Mouse (Mus musculus) CH12.LX (cell line): ENCODE measurements around the gene Sds. TPM values are rescaled to one million over a fixed set of nuclear protein-coding genes. Genes with fewer than 3 reads are reported as not detected.

Experiments used
- DNase-seq: peaks from one replicate; pipeline ENCODE4 v3.0.0-alpha.2; 2013; ENCODE audit errors: extremely low read depth
- H3K27ac ChIP-seq: 2 replicates; pipeline ENCODE4 v1.5.1; 2012; ENCODE audit warnings: low read depth, mild to moderate bottlenecking, control low read depth, moderate library complexity; ENCODE audit not compliant: insufficient read depth
- H3K27me3 ChIP-seq: replicated peaks from 2 replicates; pipeline ENCODE3; 2012; ENCODE audit warnings: inconsistent platforms
- H3K36me3 ChIP-seq, 2 experiments: replicated peaks in 1 of 2; 2 replicates each; pipeline versions ENCODE3 to v1.6.1; 2012; ENCODE audit warnings: inconsistent platforms in 1 of 2, low read length in 1 of 2, mild to moderate bottlenecking in 1 of 2, mixed read lengths in 1 of 2, moderate library complexity in 1 of 2; ENCODE audit not compliant: control insufficient read depth in 1 of 2, insufficient read depth in 1 of 2
- H3K4me1 ChIP-seq, 2 experiments: 2 replicates each; pipeline ENCODE4 v1.6.1; 2012; ENCODE audit warnings: inconsistent platforms in 1 of 2, moderate library complexity in 1 of 2; ENCODE audit not compliant: insufficient read depth in 2 of 2, control insufficient read depth in 1 of 2
- H3K4me2 ChIP-seq: 2 replicates; pipeline ENCODE4 v1.6.1; 2012; ENCODE audit warnings: low read depth, mild to moderate bottlenecking, control low read depth; ENCODE audit not compliant: poor library complexity, insufficient read depth, severe bottlenecking
- H3K4me3 ChIP-seq, 3 experiments: fragments of 150-350 bp in 1 of 3; sonication (generic) in 1 of 3; replicated peaks in 1 of 3; 2 replicates each; pipeline versions ENCODE3 to v1.5.1; 2011 to 2012; ENCODE audit warnings: low read depth in 2 of 3, low read length in 2 of 3, mild to moderate bottlenecking in 2 of 3, moderate library complexity in 2 of 3, control low read depth in 1 of 3, improper control_type of control experiment in 1 of 3, inconsistent platforms in 1 of 3, mixed read lengths in 1 of 3; ENCODE audit not compliant: poor library complexity in 1 of 3
- H3K79me2 ChIP-seq: replicated peaks from 2 replicates; pipeline ENCODE4 v1.6.1; 2012; ENCODE audit warnings: mild to moderate bottlenecking, moderate library complexity; ENCODE audit not compliant: control insufficient read depth, poor library complexity, insufficient read depth, severe bottlenecking; ENCODE audit errors: extremely low read depth
- H3K9ac ChIP-seq: 2 replicates; pipeline ENCODE4 v1.6.1; 2012; ENCODE audit warnings: low read depth, mild to moderate bottlenecking, control low read depth, moderate library complexity; ENCODE audit not compliant: insufficient read depth
- H3K9me3 ChIP-seq: replicated peaks from 2 replicates; pipeline ENCODE3; 2012; ENCODE audit warnings: low read length, inconsistent platforms, mixed read lengths
- CHD2 ChIP-seq: IDR thresholded peaks from 2 replicates; pipeline ENCODE4 v1.6.1; 2011; ENCODE audit warnings: low read length, improper control_type of control experiment
- CTCF ChIP-seq, 2 experiments: IDR thresholded peaks in 1 of 2; conservative IDR thresholded peaks in 1 of 2; 2 replicates each; pipeline ENCODE4 v1.5.1; 2011 to 2012; ENCODE audit warnings: low read depth in 2 of 2, low read length in 2 of 2, improper control_type of control experiment in 1 of 2, inconsistent platforms in 1 of 2, mild to moderate bottlenecking in 1 of 2, moderate library complexity in 1 of 2
- ELF1 ChIP-seq: IDR thresholded peaks from 2 replicates; pipeline ENCODE4 v1.6.1; 2014; ENCODE audit warnings: low read depth, mild to moderate bottlenecking, inconsistent platforms, low read length, improper control_type of control experiment
- EP300 ChIP-seq: IDR thresholded peaks from 2 replicates; pipeline ENCODE4 v1.6.1; 2011; ENCODE audit warnings: low read length, improper control_type of control experiment
- HCFC1 ChIP-seq: IDR thresholded peaks from 2 replicates; pipeline ENCODE4 v1.6.1; 2012; ENCODE audit warnings: low read depth, mild to moderate bottlenecking, inconsistent platforms, low read length, improper control_type of control experiment
- IRF4 ChIP-seq: IDR thresholded peaks from 2 replicates; pipeline ENCODE4 v1.6.1; 2014; ENCODE audit warnings: low read depth, mild to moderate bottlenecking, inconsistent platforms, low read length, improper control_type of control experiment
- MAFK ChIP-seq: IDR thresholded peaks from 2 replicates; pipeline ENCODE4 v1.6.1; 2011; ENCODE audit warnings: low read length, improper control_type of control experiment; ENCODE audit not compliant: insufficient replicate concordance
- MAZ ChIP-seq: IDR thresholded peaks from 2 replicates; pipeline ENCODE4 v1.6.1; 2012; ENCODE audit warnings: low read depth, mild to moderate bottlenecking, inconsistent platforms, low read length, improper control_type of control experiment, moderate library complexity
- MEF2A ChIP-seq: IDR thresholded peaks from 2 replicates; pipeline ENCODE4 v1.6.1; 2014; ENCODE audit warnings: low read depth, mild to moderate bottlenecking, inconsistent platforms, low read length, improper control_type of control experiment, borderline replicate concordance
- MXI1 ChIP-seq: IDR thresholded peaks from 2 replicates; pipeline ENCODE4 v1.6.1; 2011; ENCODE audit warnings: mild to moderate bottlenecking, low read depth, low read length, improper control_type of control experiment
- NELFE ChIP-seq: IDR thresholded peaks from 2 replicates; pipeline ENCODE4 v1.6.1; 2011; ENCODE audit warnings: low read depth, low read length, improper control_type of control experiment
- PAX5 ChIP-seq: IDR thresholded peaks from 2 replicates; pipeline ENCODE4 v1.6.1; 2012; ENCODE audit warnings: low read length, inconsistent platforms, mixed read lengths
- POLR2AphosphoS2 ChIP-seq: IDR thresholded peaks from 2 replicates; pipeline ENCODE4 v1.6.1; 2011; ENCODE audit warnings: low read depth, low read length, improper control_type of control experiment
- TBP ChIP-seq: conservative IDR thresholded peaks from 2 replicates; pipeline ENCODE4 v1.6.1; 2011; ENCODE audit warnings: low read depth, low read length, improper control_type of control experiment
- TCF12 ChIP-seq: IDR thresholded peaks from 2 replicates; pipeline ENCODE4 v1.6.1; 2014; ENCODE audit warnings: low read depth, mild to moderate bottlenecking, inconsistent platforms, low read length, improper control_type of control experiment
- dilution Hi-C: fragments of 300-500 bp; cut with MboI; formaldehyde crosslinking; loops from 2 replicates; pipeline ENCODE4 v1.14.3; 2020; ENCODE audit warnings: low sequenced_read_pairs; ENCODE audit not compliant: extremely low pct_unique_long_range_greater_than_20kb, extremely low pct_ligation_motif_present
- in situ Hi-C: fragments of 300-500 bp; cut with MboI; formaldehyde crosslinking; loops from 3 replicates; pipeline ENCODE4 v1.14.3; 2019; ENCODE audit warnings: low sequenced_read_pairs, low pct_ligation_motif_present, low pct_unique_long_range_greater_than_20kb, mixed read lengths
- polyA plus RNA-seq: library from polyadenylated mRNA; unstranded; fragments of >175 nt; gene quantifications from 2 replicates; pipeline ENCODE4 v1.2.1, GENCODE M21; 2012; ENCODE audit warnings: low read depth; ENCODE audit not compliant: insufficient read length
- total RNA-seq, 2 experiments: library from RNA; depleted of rRNA; stranded (reverse); fragments of 300-350 nt in 1 of 2; fragments of >200 nt in 1 of 2; gene quantifications; 2 replicates each; pipeline ENCODE4 v1.2.3; 2012 to 2014

Gene Sds
- total RNA-seq (2012; rRNA removed): not detected in 2 replicates
- total RNA-seq (2014; rRNA removed): not detected in 2 replicates
- 0.76 and 1.5 TPM in 2 replicates for polyA plus RNA-seq

DNA sequence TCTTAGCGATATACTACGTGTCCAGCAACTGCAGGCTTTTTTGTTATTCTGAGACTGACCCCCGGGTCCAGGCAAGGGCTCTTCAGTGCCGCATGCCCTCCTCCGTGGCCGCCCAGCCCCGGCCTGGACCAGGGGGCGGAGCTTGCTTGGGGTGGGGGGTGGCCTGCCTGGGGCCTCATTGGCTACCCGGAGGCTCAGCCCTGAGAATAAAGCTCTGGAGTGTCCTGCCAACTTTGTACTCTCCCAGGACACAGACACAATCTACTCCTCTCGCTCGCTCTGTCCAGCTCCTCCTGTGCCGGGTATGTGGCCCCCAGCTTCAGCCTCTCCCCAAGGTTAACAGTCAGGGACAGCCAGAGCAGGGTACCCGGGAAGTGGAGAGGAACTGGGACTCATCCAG, at the start of gene Sds:
Sds (plus strand) TSS at position 231 of the 400 bp plus-strand sequence.
- no peak within 1 kb of the TSS for H3K9ac ChIP-seq
- H3K4me1 ChIP-seq: peaks cover 0 to 14% of the 10 kb centered on the region in 2 experiments; a peak in 3 of 4 replicates
- H3K27me3 ChIP-seq: peaks cover 52% of the 10 kb centered on the region
- no peak for TF ChIP-seq CHD2
- TF ChIP-seq TCF12: no peak
- no peak for TF ChIP-seq MAFK
- no peak for TF ChIP-seq MAZ
- no peak for TF ChIP-seq HCFC1
- no peak for TF ChIP-seq IRF4
- no peaks in the 10 kb centered on the region for H3K9me3 ChIP-seq
- H3K36me3 ChIP-seq: no peaks in the 10 kb centered on the region
- H3K4me3 ChIP-seq: no peak within 1 kb of the TSS
- no peak within 1 kb of the TSS for H3K4me2 ChIP-seq
- H3K27ac ChIP-seq: no peak within 1 kb of the TSS
- no peaks in the 10 kb centered on the region for H3K79me2 ChIP-seq
- no peak for DNase-seq
- in situ Hi-C loops: no loop called here
- dilution Hi-C loops: no loop called here

DNA sequence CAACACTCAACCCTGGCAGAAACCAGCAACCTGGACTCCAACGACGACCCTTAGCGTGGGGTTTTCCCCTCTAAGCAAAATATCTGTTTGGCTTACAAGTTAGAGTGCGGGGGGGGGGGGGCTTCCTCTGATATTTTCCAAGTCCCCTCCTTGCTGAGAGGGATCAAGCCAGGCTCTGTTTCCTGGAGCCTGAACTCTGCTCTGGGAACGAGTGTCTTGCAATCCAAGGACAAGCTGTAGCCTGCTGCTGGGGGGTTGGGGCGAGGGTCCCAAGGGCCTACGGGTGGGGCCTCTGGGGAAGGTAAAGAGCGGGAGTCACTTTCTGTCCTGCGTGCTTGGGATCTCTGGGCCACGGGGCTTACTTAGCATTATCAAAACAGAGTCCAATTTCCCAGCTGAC, 49.8 kb upstream of the Sds start:
- no peak overlapping the region for H3K4me2 ChIP-seq
- H3K79me2 ChIP-seq: no peaks in the 10 kb centered on the region
- TF ChIP-seq POLR2AphosphoS2 (no peak), CTCF (conservative IDR thresholded peaks at IDR 0.05 in 1 of 2, IDR thresholded peaks at IDR 0.05 in 1 of 2; ENCODE audit: low read depth in 2 of 2, low read length in 2 of 2) (no peak), MAFK (no peak)
- H3K4me1 ChIP-seq: no peaks in the 10 kb centered on the region
- H3K36me3 ChIP-seq: no peaks in the 10 kb centered on the region
- no peak overlapping the region for H3K4me3 ChIP-seq
- H3K9me3 ChIP-seq: peaks cover 2% of the 10 kb centered on the region
- H3K27ac ChIP-seq: no peak overlapping the region
- dilution Hi-C loops: no loop called here
- peaks cover 77% of the 10 kb centered on the region for H3K27me3 ChIP-seq
- no peak overlapping the region for H3K9ac ChIP-seq
- no peak for DNase-seq
- in situ Hi-C loops: no loop called here

DNA sequence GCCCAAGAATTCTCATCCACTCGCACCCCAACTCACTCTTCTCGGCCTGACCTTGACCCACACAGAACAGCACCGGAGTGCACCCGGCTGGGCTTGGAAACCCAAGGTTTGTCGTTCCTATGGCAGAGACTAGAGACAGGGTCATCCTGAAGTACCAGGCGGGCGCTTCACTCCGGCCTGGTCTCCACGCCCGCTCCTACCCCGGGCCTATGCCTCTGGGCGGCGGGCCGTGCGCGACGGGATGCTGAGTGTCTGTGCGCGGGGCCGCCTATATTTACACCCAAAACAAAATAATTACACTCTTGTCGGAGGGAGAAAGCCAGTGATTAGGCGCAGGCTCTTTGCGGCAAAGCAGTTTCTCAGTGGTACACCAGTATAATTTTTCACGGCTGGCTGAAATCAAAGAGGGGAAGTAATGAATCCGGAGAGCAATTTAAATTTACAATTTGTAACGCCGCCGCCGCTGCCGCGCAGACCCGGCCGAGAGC, 48.8 kb upstream of the Sds start:
- peaks cover 70% of the 10 kb centered on the region for H3K27me3 ChIP-seq
- no peak overlapping the region for H3K4me2 ChIP-seq
- in situ Hi-C loops: no loop called here
- H3K9me3 ChIP-seq: peaks cover 10% of the 10 kb centered on the region
- no peak overlapping the region for H3K27ac ChIP-seq
- no peak for TF ChIP-seq PAX5
- no peak for TF ChIP-seq EP300
- TF ChIP-seq NELFE: no peak
- TF ChIP-seq MXI1: no peak
- TF ChIP-seq ELF1: no peak
- TF ChIP-seq TBP: no peak
- no peak for TF ChIP-seq MEF2A
- TF ChIP-seq TCF12: no peak
- TF ChIP-seq, all 38 proteins: peak for 0
- DNase-seq: no peak
- Histone ChIP-seq H3K9ac (no peak overlapping the region), H3K36me3 (no peaks in the 10 kb centered on the region), H3K4me1 (no peaks in the 10 kb centered on the region), H3K4me3 (no peak overlapping the region), H3K79me2 (no peaks in the 10 kb centered on the region)
- dilution Hi-C loops: no loop called here
